Mouse (Mus musculus) lung, postnatal 0 days (tissue): Measurements from ENCODE around the gene Med13l.

Experiments
- CTCF ChIP-seq: IDR thresholded peaks from 2 replicates; pipeline ENCODE4 v1.5.1; 2016; ENCODE audit warnings: antibody characterized with exemption, mild to moderate bottlenecking
- EP300 ChIP-seq: IDR thresholded peaks from 2 replicates; pipeline ENCODE4 v1.6.1; 2016; ENCODE audit warnings: antibody characterized with exemption, mild to moderate bottlenecking, control low read depth

GRCm38 (mm10) chr5:118715518-118715917, 155.0 kb downstream of the Med13l start:
- no peak for TF ChIP-seq CTCF
- TF ChIP-seq EP300 = no peak
